Mouse (Mus musculus) heart, embryonic 10.5 days (tissue): Measurements from ENCODE around the gene Trpm8. TPM values are rescaled to one million over a fixed set of nuclear protein-coding genes. Genes with fewer than 3 reads are reported as not detected.

Experiments
- DNase-seq: peaks from one replicate; pipeline ENCODE4 v3.0.0-alpha.2; 2017; ENCODE audit warnings: low spot score
- H3K27ac ChIP-seq: fragments of 300-500 bp; sonication (generic); 2 replicates; pipeline ENCODE4 v1.5.1; 2016; ENCODE audit warnings: mild to moderate bottlenecking
- H3K27me3 ChIP-seq: fragments of 300-500 bp; sonication (generic); 2 replicates; pipeline ENCODE4 v1.6.1; 2016; ENCODE audit warnings: mild to moderate bottlenecking; ENCODE audit not compliant: poor library complexity, insufficient read depth, severe bottlenecking
- H3K36me3 ChIP-seq: fragments of 300-500 bp; sonication (generic); 2 replicates; pipeline ENCODE4 v1.6.1; 2016; ENCODE audit warnings: mild to moderate bottlenecking, moderate library complexity
- H3K4me1 ChIP-seq: fragments of 300-500 bp; sonication (generic); 2 replicates; pipeline ENCODE4 v1.6.1; 2016; ENCODE audit warnings: mild to moderate bottlenecking
- H3K4me3 ChIP-seq: fragments of 300-500 bp; sonication (generic); 2 replicates; pipeline ENCODE4 v1.5.1; 2016; ENCODE audit warnings: mild to moderate bottlenecking, moderate library complexity
- H3K9me3 ChIP-seq: fragments of 300-500 bp; sonication (generic); 2 replicates; pipeline ENCODE4 v1.6.1; 2016; ENCODE audit warnings: mild to moderate bottlenecking, moderate library complexity
- WGBS: fragments of 180-500 bp; shearing (Covaris S2); methylation state at CpG from one replicate; pipeline ENCODE4 v1.1.7; 2016; 5-methylcytosine and 5-hydroxymethylcytosine counted together
- polyA plus RNA-seq: library from polyadenylated mRNA; unstranded; fragments of >200 nt; fragmentation: Nextera tagmentation; extraction: Ambion mirVana; gene quantifications from 2 replicates; pipeline ENCODE4 v1.2.1, GENCODE M21; 2016

The Trpm8 gene
- polyA plus RNA-seq, 1 experiment from 2014 or later, result 0.11 TPM

- Histone ChIP-seq H3K9me3 (peaks cover 83% of the 10 kb centered on the region), H3K4me3 (no peak overlapping the region), H3K27me3 (no peaks in the 10 kb centered on the region), H3K4me1 (no peaks in the 10 kb centered on the region), H3K36me3 (no peaks in the 10 kb centered on the region), H3K27ac (no peak overlapping the region)
- WGBS, result 54% methylated on average over 1 of the region's 1 CpGs
- DNase-seq, result peak; percentile 77
Observed at GRCm38 (mm10) chr1:88306543-88306942, 29.1 kb downstream of the Trpm8 start.

GRCm38 (mm10) chr1:88307180-88307579 lies 29.7 kb downstream of the Trpm8 start:
- Histone ChIP-seq H3K4me1 (no peaks in the 10 kb centered on the region), H3K4me3 (no peak overlapping the region), H3K9me3 (peaks cover 77% of the 10 kb centered on the region), H3K36me3 (no peaks in the 10 kb centered on the region), H3K27me3 (no peaks in the 10 kb centered on the region), H3K27ac (no peak overlapping the region)
- peak; percentile 74 for DNase-seq
- 62% methylated on average over 12 of the region's 12 CpGs for WGBS

- no peak overlapping the region for H3K4me3 ChIP-seq
- no peaks in the 10 kb centered on the region for H3K36me3 ChIP-seq
- peak; percentile 79 for DNase-seq
- H3K4me1 ChIP-seq, result no peaks in the 10 kb centered on the region
- WGBS, result 43% methylated on average over 2 of the region's 2 CpGs
- no peaks in the 10 kb centered on the region for H3K27me3 ChIP-seq
- no peak overlapping the region for H3K27ac ChIP-seq
- peaks cover 62% of the 10 kb centered on the region for H3K9me3 ChIP-seq
Observed at GRCm38 (mm10) chr1:88309020-88309419, 31.6 kb downstream of the Trpm8 start.

GRCm38 (mm10) chr1:88309905-88310304 lies 32.4 kb downstream of the Trpm8 start:
- Histone ChIP-seq H3K27me3 (no peaks in the 10 kb centered on the region), H3K27ac (no peak overlapping the region), H3K4me3 (no peak overlapping the region), H3K36me3 (no peaks in the 10 kb centered on the region), H3K9me3 (peaks cover 54% of the 10 kb centered on the region), H3K4me1 (no peaks in the 10 kb centered on the region)
- 49% methylated on average over 3 of the region's 3 CpGs for WGBS
- DNase-seq, result peak; percentile 77

GRCm38 (mm10) chr1:88310349-88310748 lies 32.9 kb downstream of the Trpm8 start:
- Histone ChIP-seq H3K27me3 (no peaks in the 10 kb centered on the region), H3K4me3 (no peak overlapping the region), H3K4me1 (no peaks in the 10 kb centered on the region), H3K9me3 (peaks cover 50% of the 10 kb centered on the region), H3K36me3 (no peaks in the 10 kb centered on the region), H3K27ac (no peak overlapping the region)
- WGBS, result 63% methylated on average over 3 of the region's 3 CpGs
- DNase-seq, result no peak

- Histone ChIP-seq H3K27me3 (0 out of 2 replicates have a peak, but pooled peaks cover 4% of the 10 kb centered on the region), H3K4me3 (no peak overlapping the region), H3K9me3 (no peaks in the 10 kb centered on the region), H3K36me3 (no peaks in the 10 kb centered on the region), H3K4me1 (no peaks in the 10 kb centered on the region), H3K27ac (no peak overlapping the region)
- WGBS, result 74% methylated on average over 1 of the region's 1 CpGs
- DNase-seq, result no peak
Observed at GRCm38 (mm10) chr1:88317279-88317678, 39.8 kb downstream of the Trpm8 start.

- H3K4me3 ChIP-seq, result no peak overlapping the region
- H3K9me3 ChIP-seq, result no peaks in the 10 kb centered on the region
- no peaks in the 10 kb centered on the region for H3K36me3 ChIP-seq
- H3K27me3 ChIP-seq, result 0 out of 2 replicates have a peak, but pooled peaks cover 4% of the 10 kb centered on the region
- 73% methylated on average over 6 of the region's 6 CpGs for WGBS
- no peak for DNase-seq
- H3K27ac ChIP-seq, result no peak overlapping the region
- no peaks in the 10 kb centered on the region for H3K4me1 ChIP-seq
Observed at GRCm38 (mm10) chr1:88318531-88319060, 41.1 kb downstream of the Trpm8 start.

- 72% methylated on average over 7 of the region's 7 CpGs for WGBS
Observed at GRCm38 (mm10) chr1:88320821-88321395, 43.4 kb downstream of the Trpm8 start.

GRCm38 (mm10) chr1:88322146-88322545 lies 44.7 kb downstream of the Trpm8 start:
- Histone ChIP-seq H3K27ac (no peak overlapping the region), H3K4me1 (no peaks in the 10 kb centered on the region), H3K27me3 (0 out of 2 replicates have a peak, but pooled peaks cover 1% of the 10 kb centered on the region), H3K4me3 (no peak overlapping the region), H3K9me3 (no peaks in the 10 kb centered on the region), H3K36me3 (no peaks in the 10 kb centered on the region)
- peak; percentile 36 for DNase-seq

More at GRCm38 (mm10) chr1:88320821-88321395, 43.4 kb downstream of the Trpm8 start:
- Histone ChIP-seq H3K27ac (no peak overlapping the region), H3K36me3 (no peaks in the 10 kb centered on the region), H3K9me3 (no peaks in the 10 kb centered on the region), H3K4me3 (no peak overlapping the region), H3K4me1 (no peaks in the 10 kb centered on the region), H3K27me3 (0 out of 2 replicates have a peak, but pooled peaks cover 4% of the 10 kb centered on the region)
- peak; percentile 33 for DNase-seq

- no peaks in the 10 kb centered on the region for H3K4me1 ChIP-seq
- peak; percentile 51 for DNase-seq
- no peaks in the 10 kb centered on the region for H3K9me3 ChIP-seq
- H3K27ac ChIP-seq, result no peak overlapping the region
- H3K27me3 ChIP-seq, result no peaks in the 10 kb centered on the region
- no peaks in the 10 kb centered on the region for H3K36me3 ChIP-seq
- H3K4me3 ChIP-seq, result no peak overlapping the region
- 82% methylated on average over 3 of the region's 3 CpGs for WGBS
Observed at GRCm38 (mm10) chr1:88323101-88323500, 45.6 kb downstream of the Trpm8 start.

- H3K4me1 ChIP-seq, result no peaks in the 10 kb centered on the region
- H3K36me3 ChIP-seq, result no peaks in the 10 kb centered on the region
- H3K27me3 ChIP-seq, result no peaks in the 10 kb centered on the region
- 81% methylated on average over 9 of the region's 9 CpGs for WGBS
- DNase-seq, result no peak
- no peaks in the 10 kb centered on the region for H3K9me3 ChIP-seq
- H3K27ac ChIP-seq, result no peak overlapping the region
- no peak overlapping the region for H3K4me3 ChIP-seq
Observed at GRCm38 (mm10) chr1:88339481-88339880, 62.0 kb downstream of the Trpm8 start.

GRCm38 (mm10) chr1:88342615-88343014 lies 65.2 kb downstream of the Trpm8 start:
- H3K4me3 ChIP-seq, result no peak overlapping the region
- DNase-seq, result no peak
- H3K4me1 ChIP-seq, result no peaks in the 10 kb centered on the region
- no peak overlapping the region for H3K27ac ChIP-seq
- 93% methylated on average over 3 of the region's 3 CpGs for WGBS
- H3K36me3 ChIP-seq, result no peaks in the 10 kb centered on the region
- no peaks in the 10 kb centered on the region for H3K9me3 ChIP-seq
- H3K27me3 ChIP-seq, result no peaks in the 10 kb centered on the region

GRCm38 (mm10) chr1:88345580-88345979 lies 68.1 kb downstream of the Trpm8 start:
- H3K9me3 ChIP-seq, result no peaks in the 10 kb centered on the region
- 41% methylated on average over 3 of the region's 3 CpGs for WGBS
- H3K36me3 ChIP-seq, result no peaks in the 10 kb centered on the region
- H3K27ac ChIP-seq, result no peak overlapping the region
- H3K4me1 ChIP-seq, result no peaks in the 10 kb centered on the region
- no peak for DNase-seq
- no peaks in the 10 kb centered on the region for H3K27me3 ChIP-seq
- H3K4me3 ChIP-seq, result no peak overlapping the region
